Mouse (Mus musculus) layer of hippocampus, adult 11-12 months (tissue): ENCODE data around the gene Hdac1.

ENCODE experiments used
- DNase-seq: peaks from one replicate; pipeline ENCODE4 v3.0.0; 2022; ENCODE audit warnings: low spot score

Hdac1 gene

GRCm38 (mm10) chr4:129542592-129543141 lies at the start of gene Hdac1:
Hdac1 (minus strand) TSS chr4:129542713.
- peak; percentile 97 for DNase-seq

- no peak for DNase-seq
Observed at GRCm38 (mm10) chr4:129588865-129589264, 46.4 kb upstream of the Hdac1 start.

DNA sequence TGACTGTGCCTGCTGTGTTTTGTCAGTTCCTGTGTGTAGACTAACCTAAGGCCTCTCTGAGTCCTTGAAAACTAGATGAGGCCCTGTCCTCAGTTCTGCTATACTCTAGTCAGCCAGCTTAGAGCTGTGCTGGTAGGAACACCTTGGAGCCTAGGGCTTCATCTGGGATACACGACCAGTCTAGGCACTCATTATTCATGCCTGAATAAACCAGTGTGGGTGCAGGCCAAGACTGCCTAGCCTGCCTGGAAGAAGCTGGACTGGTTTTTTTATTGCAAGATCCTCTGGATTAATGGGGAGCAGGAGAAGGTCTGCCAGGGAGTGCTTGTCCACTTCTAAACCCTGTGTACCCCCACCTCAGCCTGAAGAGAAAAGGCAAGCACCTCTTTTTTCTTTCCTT lies 44.4 kb upstream of the Hdac1 start:
- DNase-seq = no peak

GRCm38 (mm10) chr4:129585773-129586172 lies 43.3 kb upstream of the Hdac1 start:
- DNase-seq = no peak

GRCm38 (mm10) chr4:129584884-129585608 lies 42.5 kb upstream of the Hdac1 start:
- DNase-seq = peak; percentile 90

- no peak for DNase-seq
Observed at GRCm38 (mm10) chr4:129584370-129584769, 41.9 kb upstream of the Hdac1 start.

GRCm38 (mm10) chr4:129582251-129582650 lies 39.7 kb upstream of the Hdac1 start:
- no peak for DNase-seq

GRCm38 (mm10) chr4:129580347-129580746 lies 37.8 kb upstream of the Hdac1 start:
- peak; percentile 25 for DNase-seq

DNA sequence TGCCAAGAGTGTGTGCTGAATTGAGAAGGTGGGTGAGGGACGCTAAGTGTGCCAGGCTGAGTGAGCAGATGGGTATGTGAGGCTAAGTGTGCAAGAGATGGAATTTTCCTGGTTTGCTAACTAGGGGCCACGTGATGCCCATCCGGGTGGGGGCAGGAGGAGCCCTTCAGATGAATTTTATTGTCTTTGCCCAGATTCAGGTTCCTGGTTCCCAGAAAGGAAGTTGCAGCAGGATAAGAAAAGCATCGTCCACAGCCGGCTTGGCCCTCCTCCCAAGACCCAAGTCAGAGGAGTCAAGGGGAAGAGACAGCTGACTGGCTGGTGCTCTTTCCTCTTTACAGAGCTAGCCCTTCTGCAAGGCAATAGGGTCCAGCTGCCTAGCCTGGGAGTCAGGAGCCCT lies 36.0 kb upstream of the Hdac1 start, which contains the start of gene Fam167b:
Gene Fam167b, minus strand, starts transcription at position 84 of the 400 bp plus-strand sequence.
- peak; percentile 38 for DNase-seq

DNA sequence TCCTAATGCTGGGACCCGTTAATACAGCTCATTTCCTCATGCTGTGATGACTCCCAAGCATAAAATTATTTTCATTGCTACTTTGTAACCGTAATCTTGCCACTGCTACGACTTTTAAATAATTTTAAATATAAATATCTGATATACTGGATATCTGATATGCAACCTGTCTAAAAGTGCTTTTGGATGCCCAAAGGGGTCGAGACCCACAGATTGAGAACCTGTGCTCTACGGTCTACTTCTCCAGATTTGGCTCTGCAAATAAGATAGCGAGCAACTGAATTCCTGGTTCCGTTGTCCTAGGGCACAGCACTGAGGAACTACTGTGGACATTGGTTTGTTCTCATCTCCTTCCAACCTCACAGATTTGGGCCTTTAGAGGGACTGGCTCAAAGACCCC lies 35.2 kb upstream of the Hdac1 start:
- no peak for DNase-seq

DNA sequence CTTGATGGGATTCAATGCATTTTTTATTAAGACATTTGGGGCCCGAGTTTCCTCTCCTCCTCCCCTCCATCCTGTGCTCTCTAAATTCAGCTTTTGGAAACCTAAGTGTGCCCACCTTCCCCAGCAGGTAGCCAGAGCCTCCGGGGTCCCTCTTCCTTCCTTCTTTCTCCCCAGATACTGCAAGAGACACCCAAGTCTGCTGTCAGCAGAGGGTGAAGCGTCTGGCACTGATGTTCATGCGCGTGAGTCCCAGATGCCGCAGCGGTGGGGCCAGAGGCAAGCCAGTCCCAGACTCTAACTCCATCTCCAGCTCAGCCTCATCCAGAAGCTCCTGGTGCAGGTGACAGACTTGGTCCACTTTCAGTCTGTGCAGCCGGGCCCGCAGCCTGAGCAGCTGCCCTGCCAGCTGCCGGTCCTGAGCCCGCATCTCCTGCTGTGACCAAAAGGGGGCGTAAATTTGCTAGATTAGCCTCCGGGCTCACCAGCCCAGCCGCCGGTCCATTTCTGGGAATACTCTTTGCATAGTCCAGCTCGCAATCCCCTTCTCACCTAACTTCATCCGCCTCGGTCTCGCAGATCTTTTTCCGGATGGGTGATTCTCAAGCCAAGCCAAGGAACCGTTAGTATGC lies 34.5 kb upstream of the Hdac1 start:
- DNase-seq = peak; percentile 68

- DNase-seq = no peak
Observed at GRCm38 (mm10) chr4:129575171-129575844, 32.8 kb upstream of the Hdac1 start.

GRCm38 (mm10) chr4:129573430-129573829 lies 30.9 kb upstream of the Hdac1 start, which contains the start of gene Lck:
Lck (minus strand) TSS chr4:129573641.
- no peak for DNase-seq

GRCm38 (mm10) chr4:129573093-129573370 lies 30.5 kb upstream of the Hdac1 start:
- DNase-seq = no peak

GRCm38 (mm10) chr4:129572236-129573092 lies 30.0 kb upstream of the Hdac1 start:
- DNase-seq = no peak

- no peak for DNase-seq
Observed at GRCm38 (mm10) chr4:129571551-129572084, 29.1 kb upstream of the Hdac1 start.

- no peak for DNase-seq
Observed at GRCm38 (mm10) chr4:129570028-129570427, 27.5 kb upstream of the Hdac1 start.

DNA sequence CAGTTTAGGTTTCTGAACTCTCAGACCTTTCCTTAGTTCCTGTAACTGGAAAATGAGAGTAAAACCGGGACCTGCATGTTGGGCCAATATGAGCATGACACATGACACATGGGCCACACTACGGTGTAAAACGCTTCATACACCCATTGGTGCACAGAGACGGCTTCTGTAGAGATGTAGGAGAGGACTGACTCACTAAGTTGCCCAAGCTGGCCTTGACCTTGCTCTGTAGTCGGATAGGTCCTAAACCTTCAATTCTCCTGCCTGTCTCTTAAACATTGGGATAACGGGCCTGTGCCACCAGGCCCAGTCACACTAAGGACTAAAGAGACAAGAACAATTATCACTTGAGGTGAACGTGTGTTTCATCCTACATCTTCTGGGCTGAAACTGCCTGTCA lies 25.9 kb upstream of the Hdac1 start:
- DNase-seq = no peak

DNA sequence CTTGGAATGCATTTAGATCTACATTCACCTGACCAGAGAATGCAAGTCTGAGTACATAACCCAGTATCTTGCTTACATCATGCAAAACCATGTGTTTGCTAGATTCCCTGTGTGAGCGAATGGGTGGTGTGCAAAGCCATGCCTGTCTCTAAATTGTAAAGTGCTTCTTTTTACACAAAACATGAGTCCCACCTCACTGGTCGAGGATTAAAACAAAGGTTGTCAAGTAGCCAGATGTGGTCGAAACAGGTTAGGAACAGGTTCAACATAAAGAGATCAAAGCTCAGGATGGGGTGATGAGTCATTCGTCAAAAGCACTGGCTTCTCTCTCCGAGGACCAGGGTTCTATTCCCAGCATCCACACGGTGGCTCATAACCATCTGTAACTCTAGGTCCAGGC lies 22.6 kb upstream of the Hdac1 start:
- no peak for DNase-seq

- DNase-seq = no peak
Observed at GRCm38 (mm10) chr4:129563718-129564117, 21.2 kb upstream of the Hdac1 start.

DNA sequence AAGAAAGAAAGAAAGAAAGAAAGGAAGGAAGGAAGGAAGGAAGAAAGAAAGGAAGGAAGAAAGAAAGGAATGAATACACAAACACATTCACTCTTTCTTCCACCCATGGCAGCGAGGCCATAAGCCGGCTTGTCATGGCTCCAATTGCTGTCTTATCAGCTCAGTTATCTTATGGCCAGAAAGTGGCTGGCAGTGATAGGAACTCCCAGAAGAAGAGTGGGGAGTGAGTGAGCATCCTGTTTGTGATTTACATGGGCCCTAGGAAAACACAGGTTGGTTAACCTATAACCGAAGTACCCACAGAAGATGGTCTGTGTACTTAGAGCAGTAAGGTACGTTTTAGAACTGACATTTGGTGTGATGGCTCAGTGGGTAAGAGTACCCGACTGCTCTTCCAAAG lies 18.7 kb upstream of the Hdac1 start:
- no peak for DNase-seq
